Mouse (Mus musculus): Measurements from ENCODE around the gene Hdac5.
A peak's percentile ranks its signal among the peaks of the same experiment; 100 is the strongest.

Hdac5 gene

GRCm38 (mm10) chr11:102240636-102241035, 10.7 kb upstream of the Hdac5 start:
- DNase-seq (ENCODE audit: low spot score in 2 of 2), result no peak

DNA sequence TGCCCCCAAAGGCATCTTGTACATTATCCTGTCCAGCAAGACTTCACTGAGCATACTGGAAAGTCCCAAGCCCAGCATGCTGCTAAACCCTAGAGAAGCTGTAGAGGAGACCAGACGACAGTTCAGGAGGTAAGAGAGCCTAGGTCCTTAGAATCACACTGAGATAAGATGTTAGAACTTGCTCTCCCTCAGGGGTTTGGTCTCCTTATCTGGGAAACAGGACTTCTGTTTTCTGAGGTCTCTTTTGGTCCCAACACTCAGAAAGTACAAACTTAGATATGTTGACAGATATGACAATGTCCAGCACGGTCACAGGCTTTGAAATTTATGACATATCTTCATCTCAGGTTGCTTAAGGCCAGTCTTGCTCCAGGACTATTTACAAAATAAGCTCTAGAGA, 6.1 kb upstream of the Hdac5 start:
- no peak for DNase-seq (ENCODE audit: low spot score in 2 of 2)

- DNase-seq (ENCODE audit: low spot score in 2 of 2), result no peak
Measured at GRCm38 (mm10) chr11:102229331-102229953, 524 bp downstream of the Hdac5 start.

DNA sequence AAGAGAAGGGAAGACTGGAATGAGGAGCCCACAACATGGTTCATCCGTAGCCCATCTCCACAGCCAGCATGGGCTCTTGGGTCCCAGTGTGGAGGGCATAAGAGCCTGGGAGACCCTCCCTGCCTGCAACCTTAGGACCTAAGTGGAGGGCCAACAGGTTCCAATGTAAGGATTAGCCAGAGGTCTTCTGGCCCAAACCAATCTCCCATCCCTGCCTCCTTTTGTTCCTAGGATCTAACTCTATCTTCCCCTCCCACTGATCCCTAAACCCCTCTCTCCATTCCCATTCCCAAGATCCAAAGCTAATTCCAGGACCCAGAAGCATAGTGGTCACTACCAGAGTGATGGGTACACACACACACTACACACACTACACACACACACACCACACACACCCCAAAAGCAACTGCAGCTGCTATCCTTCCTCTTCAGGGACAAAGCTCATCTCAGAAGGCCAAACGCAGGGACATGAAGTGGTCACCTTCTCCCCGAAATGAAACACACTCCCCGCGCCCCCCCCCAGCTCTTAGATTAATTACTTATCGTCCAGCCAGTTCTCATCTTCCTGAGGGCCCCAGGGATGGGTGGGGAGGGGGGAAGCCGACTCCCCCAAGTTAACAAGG, 1.2 kb downstream of the Hdac5 start:
- DNase-seq (ENCODE audit: low spot score in 2 of 2), result no peak

GRCm38 (mm10) chr11:102228191-102228545, 1.8 kb downstream of the Hdac5 start:
- no peak for DNase-seq (ENCODE audit: low spot score in 2 of 2)

- no peak for DNase-seq (ENCODE audit: low spot score in 2 of 2)
Measured at GRCm38 (mm10) chr11:102227270-102228190, 2.4 kb downstream of the Hdac5 start.

- DNase-seq (ENCODE audit: low spot score in 2 of 2), result no peak
Measured at GRCm38 (mm10) chr11:102226067-102226978, 3.6 kb downstream of the Hdac5 start.

- DNase-seq (ENCODE audit: low spot score in 2 of 2), result no peak
Measured at GRCm38 (mm10) chr11:102225221-102225620, 4.7 kb downstream of the Hdac5 start.

DNA sequence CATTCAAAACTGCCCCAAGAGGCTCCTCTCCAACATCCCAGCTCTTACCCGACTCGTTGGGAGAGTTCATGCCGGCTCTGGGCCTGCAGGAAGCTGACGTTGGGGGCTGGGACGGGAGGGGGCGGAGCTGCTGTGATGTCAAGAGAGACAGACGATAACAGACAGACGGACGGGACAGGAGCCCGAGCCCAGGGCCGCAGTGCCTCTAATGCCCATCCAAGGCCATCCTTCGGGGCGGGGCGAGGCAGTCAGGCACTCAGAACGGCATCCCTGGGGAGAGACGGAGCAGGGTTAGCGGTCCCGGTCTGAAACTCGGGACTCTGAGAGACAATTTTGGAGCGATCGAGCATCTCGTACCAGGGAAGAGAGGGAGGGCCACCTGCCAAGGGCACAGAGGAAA, 5.3 kb downstream of the Hdac5 start:
- DNase-seq (ENCODE audit: low spot score in 2 of 2), result no peak

- DNase-seq (ENCODE audit: low spot score in 2 of 2), result peak; percentile 65 to 69
Measured at GRCm38 (mm10) chr11:102223166-102223565, 6.8 kb downstream of the Hdac5 start.

DNA sequence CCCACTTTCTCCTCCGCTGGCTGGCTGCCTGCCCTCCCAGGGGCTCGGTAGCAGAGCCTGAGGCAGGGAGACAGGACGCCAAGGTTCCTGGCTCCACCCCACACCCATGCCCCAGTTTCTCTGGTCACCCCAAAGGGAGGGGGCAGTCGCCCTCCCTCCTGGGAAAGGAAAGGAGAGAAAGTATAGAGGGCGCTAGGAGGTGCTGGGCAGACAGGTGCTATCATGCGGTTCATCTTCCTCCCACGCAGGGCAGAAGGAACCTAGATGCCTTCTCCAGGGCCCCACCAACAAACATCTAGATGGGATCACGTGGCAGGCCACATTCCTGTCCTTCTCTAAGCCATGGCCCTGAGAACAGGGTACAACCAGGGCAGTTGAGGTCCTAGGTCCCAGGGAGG, 8.0 kb downstream of the Hdac5 start:
- no peak for DNase-seq (ENCODE audit: low spot score in 2 of 2)

DNA sequence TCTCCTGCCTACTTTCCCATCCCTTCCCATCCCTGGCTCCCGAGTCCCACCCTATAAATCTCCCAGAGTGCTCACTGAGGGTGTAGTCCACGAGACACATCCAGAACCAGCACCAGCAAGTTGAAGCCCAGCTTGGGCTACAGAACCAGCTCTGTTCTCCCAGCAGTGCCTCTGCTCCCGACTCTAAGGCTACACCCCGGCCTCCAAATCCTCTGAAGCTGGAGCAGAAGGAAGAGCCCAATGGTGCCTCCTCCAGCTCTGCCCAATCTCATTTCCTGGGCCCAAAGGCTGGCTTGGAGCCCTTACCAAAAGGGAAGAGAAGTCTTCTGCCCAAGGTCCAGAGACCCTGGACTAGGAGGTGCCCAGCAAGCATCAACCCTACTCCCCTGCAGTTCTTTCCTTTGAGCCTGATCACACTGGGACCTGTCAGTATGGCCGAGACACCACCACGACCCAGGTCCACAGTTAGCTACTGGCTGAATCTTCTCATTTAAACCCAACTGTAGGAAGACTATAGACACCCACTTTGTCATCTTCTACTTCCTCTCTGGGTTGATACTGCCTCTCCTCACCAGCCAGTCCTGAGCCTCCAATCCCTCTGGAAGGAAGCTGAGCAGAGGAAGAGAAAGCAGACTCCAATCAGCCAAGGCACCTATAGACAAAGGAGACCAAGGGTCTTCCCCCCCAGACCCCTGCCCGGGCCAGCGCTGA, 8.6 kb downstream of the Hdac5 start:
- no peak for DNase-seq (ENCODE audit: low spot score in 2 of 2)

DNA sequence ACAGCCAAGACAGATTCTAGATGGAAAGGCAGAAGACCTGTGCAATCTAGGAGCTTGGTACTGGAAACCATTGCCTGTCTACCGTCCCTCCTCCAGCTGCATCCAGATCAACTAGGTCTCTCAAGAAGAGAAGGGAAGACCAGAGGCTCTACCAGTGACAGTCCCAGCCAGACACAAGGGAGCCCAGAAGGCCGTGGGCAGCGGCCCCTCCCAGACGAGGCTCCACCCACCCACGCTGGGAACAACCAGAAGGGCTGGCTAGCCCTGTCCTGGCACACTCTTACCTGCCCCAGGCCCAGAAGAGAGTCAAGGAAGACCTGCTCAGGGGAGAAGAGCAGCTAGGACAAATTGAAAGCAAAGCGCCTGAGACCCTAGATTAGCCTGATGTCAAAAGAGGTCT, 9.5 kb downstream of the Hdac5 start:
- no peak for DNase-seq (ENCODE audit: low spot score in 2 of 2)

DNA sequence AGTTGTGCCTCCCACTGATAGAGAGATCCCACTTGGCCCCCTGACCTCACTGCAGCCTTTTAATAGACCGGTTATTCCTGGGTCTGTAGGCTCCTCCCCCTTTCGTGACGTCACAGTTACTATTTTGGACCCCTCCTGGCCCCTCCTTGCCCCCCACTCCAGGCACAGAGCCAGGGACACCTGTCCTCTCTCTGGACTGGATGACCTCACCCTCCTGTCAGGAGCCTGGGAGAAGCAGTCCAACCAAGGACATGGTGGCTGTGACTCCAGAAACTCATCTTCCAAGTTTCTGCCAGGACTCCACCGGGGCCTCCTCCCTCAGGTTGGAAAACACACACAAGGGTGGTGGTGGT, 10.0 kb downstream of the Hdac5 start:
- no peak for DNase-seq (ENCODE audit: low spot score in 2 of 2)

DNA sequence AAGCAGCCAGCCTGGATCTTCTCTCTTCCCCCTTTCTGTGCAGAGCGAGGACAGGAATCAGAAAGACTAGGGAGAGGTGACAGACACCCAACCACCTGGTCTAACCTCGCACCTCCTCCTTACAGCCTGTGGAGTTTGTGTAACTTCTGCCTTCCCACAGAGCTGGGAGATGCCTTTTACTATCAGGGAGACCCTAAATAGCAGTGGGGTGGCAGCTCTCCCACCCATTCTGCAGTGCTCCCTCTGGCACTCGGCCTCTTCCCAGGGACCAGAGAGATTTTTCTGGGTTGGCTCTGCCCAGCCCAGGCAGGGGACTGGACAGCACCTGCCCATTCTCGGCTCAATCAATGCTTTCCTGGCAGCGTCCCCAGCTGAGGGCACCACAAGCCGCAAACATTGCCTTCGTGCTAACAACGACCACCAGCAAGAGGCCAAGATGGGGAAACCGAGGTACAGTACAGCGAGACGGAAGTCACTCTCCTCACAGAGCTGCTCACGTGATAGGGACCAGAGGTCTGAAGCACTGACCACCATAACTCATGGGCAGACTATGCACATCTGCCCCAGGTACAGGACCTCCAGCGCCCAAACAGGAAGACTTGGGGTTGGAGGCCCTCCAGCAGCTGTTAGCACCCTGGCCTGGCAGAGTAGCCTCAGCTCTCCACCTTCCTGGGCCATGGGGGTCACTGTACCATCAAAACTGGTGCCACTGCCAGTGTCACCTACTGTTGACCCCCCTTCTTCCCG, 10.5 kb downstream of the Hdac5 start:
- DNase-seq (ENCODE audit: low spot score in 2 of 2), result no peak

DNA sequence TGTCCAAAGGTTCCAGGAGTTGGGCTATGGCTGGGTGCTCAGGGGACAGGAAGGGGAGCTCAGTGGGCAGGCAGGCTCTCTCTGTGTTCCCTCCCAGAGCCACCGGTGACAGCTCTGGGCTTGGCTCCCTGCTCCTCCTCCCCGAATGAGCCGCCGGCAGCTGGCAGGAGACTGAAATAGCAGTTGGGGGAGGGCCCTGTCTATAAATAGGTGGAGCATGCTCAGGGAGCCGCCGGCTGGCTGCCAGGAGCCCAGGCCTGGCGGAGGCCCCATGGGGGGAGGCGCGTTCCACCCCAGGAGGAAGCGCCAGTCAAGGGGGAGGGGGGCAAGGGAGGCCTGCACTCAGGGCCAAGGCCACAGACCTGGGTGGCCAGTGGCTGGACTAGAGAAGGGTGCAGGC, 11.2 kb downstream of the Hdac5 start:
- peak; percentile 79 to 80 for DNase-seq (ENCODE audit: low spot score in 2 of 2)

DNA sequence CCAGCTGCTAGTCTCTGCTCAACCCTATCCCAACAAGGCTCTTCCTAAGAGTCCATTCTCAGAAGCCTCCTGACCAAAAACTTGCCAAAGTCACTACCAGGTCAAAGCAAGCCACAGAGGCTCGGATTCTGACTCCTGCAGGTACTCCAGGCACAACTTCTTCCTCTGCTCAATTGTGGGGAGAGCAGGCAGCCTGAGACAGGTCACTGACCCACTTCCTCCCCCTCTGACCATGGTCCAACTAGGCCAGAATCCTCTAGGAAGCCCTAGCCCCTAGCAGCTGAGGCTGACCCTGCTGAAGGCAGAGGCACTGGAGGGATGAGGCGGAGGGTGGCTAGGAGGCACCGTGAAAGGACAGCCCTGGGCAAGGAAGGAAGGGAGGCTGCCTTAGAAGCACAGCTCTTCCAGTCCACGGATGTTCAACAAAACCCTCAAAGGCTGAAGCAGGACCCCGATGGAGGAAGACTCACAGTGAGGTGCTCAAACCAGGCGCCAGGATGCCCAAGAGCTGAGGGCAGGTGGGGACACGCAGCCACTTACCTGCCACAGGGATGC, 12.0 kb downstream of the Hdac5 start:
- DNase-seq (ENCODE audit: low spot score in 2 of 2), result no peak

- no peak for DNase-seq (ENCODE audit: low spot score in 2 of 2)
Measured at GRCm38 (mm10) chr11:102217396-102217795, 12.6 kb downstream of the Hdac5 start.

DNA sequence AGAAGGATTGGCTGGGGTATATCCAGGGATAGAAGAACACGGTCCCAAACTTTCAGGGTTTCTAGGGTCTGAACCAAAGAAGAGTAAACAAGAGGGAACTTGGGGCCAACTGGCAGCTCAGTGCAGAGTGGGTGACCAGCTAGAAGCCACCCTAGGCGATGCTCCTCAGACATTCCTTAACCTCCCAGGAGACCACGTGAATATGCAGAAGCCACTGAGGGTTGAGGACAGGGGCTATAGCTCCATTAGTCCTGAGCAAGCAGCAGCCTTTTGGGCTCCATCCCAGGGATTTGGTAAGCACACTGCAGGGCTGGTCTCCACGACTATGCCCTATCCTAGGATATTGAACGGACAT, 13.1 kb downstream of the Hdac5 start:
- DNase-seq (ENCODE audit: low spot score in 2 of 2), result no peak
